Mouse (Mus musculus): Measurements from ENCODE around the gene Steap3. TPM values are rescaled to one million over a fixed set of nuclear protein-coding genes. Genes with fewer than 3 reads are reported as not detected.

The Steap3 gene
- total and polyA plus RNA-seq, 2 experiments, result 7.5 to 33.3 TPM

- no peak for DNase-seq (ENCODE audit: extremely low read depth, low read depth, low spot score)
- TF ChIP-seq POLR2A (IDR thresholded peaks at IDR 0.05; ENCODE audit: extremely low read depth, insufficient read depth, low read length), result no peak
- TF ChIP-seq CTCF (IDR thresholded peaks at IDR 0.05; ENCODE audit: low read depth, low read length), result no peak
- no peaks in the 10 kb centered on the region for H3K79me2 ChIP-seq (ENCODE audit: control insufficient read depth, insufficient read depth, low read length)
- 83% methylated on average over 4 of the region's 4 CpGs for WGBS
- H3K36me3 ChIP-seq (ENCODE audit: control insufficient read depth, insufficient read depth, low read length), result no peaks in the 10 kb centered on the region
- no peaks in the 10 kb centered on the region for H3K27me3 ChIP-seq (ENCODE audit: control insufficient read depth, insufficient read depth, low read length)
- H3K4me1 ChIP-seq (ENCODE audit: control insufficient read depth, insufficient read depth, low read length), result no peaks in the 10 kb centered on the region
- no peak overlapping the region for H3K4me3 ChIP-seq (ENCODE audit: insufficient read depth, low read depth, low read length)
- no peak overlapping the region for H3K9ac ChIP-seq (ENCODE audit: low read depth, low read length)
- H3K27ac ChIP-seq (replicated peaks; ENCODE audit: insufficient read depth, low read depth, low read length), result no peak overlapping the region
Observed at GRCm38 (mm10) chr1:120168016-120168415, 104.5 kb downstream of the Steap3 start.

- Histone ChIP-seq H3K36me3 (ENCODE audit: control insufficient read depth, insufficient read depth, low read length) (no peaks in the 10 kb centered on the region), H3K79me2 (ENCODE audit: control insufficient read depth, insufficient read depth, low read length) (no peaks in the 10 kb centered on the region), H3K27me3 (ENCODE audit: control insufficient read depth, insufficient read depth, low read length) (no peaks in the 10 kb centered on the region), H3K27ac (replicated peaks; ENCODE audit: insufficient read depth, low read depth, low read length) (no peak overlapping the region), H3K9ac (ENCODE audit: low read depth, low read length) (no peak overlapping the region), H3K4me3 (ENCODE audit: insufficient read depth, low read depth, low read length) (no peak overlapping the region), H3K4me1 (ENCODE audit: control insufficient read depth, insufficient read depth, low read length) (no peaks in the 10 kb centered on the region)
- 73% methylated on average over 1 of the region's 1 CpGs for WGBS
- no peak for DNase-seq (ENCODE audit: extremely low read depth, low read depth, low spot score)
- TF ChIP-seq CTCF (IDR thresholded peaks at IDR 0.05; ENCODE audit: low read depth, low read length), result no peak
- TF ChIP-seq POLR2A (IDR thresholded peaks at IDR 0.05; ENCODE audit: extremely low read depth, insufficient read depth, low read length), result no peak
Observed at GRCm38 (mm10) chr1:120162616-120163015, 109.9 kb downstream of the Steap3 start.

- TF ChIP-seq CTCF (IDR thresholded peaks at IDR 0.05; ENCODE audit: low read depth, low read length) (no peak), POLR2A (IDR thresholded peaks at IDR 0.05; ENCODE audit: extremely low read depth, insufficient read depth, low read length) (no peak)
- no peak overlapping the region for H3K9ac ChIP-seq (ENCODE audit: low read depth, low read length)
- WGBS, result 79% methylated on average over 5 of the region's 5 CpGs
- no peak overlapping the region for H3K4me3 ChIP-seq (ENCODE audit: insufficient read depth, low read depth, low read length)
- H3K27ac ChIP-seq (replicated peaks; ENCODE audit: insufficient read depth, low read depth, low read length), result no peak overlapping the region
- H3K4me1 ChIP-seq (ENCODE audit: control insufficient read depth, insufficient read depth, low read length), result no peaks in the 10 kb centered on the region
- no peaks in the 10 kb centered on the region for H3K36me3 ChIP-seq (ENCODE audit: control insufficient read depth, insufficient read depth, low read length)
- peak; percentile 34 for DNase-seq (ENCODE audit: extremely low read depth, low read depth, low spot score)
- H3K27me3 ChIP-seq (ENCODE audit: control insufficient read depth, insufficient read depth, low read length), result no peaks in the 10 kb centered on the region
- no peaks in the 10 kb centered on the region for H3K79me2 ChIP-seq (ENCODE audit: control insufficient read depth, insufficient read depth, low read length)
Observed at GRCm38 (mm10) chr1:120161502-120161901, 111.0 kb downstream of the Steap3 start.

GRCm38 (mm10) chr1:120158474-120159127 is 113.9 kb downstream of the Steap3 start:
- Histone ChIP-seq H3K4me3 (ENCODE audit: insufficient read depth, low read depth, low read length) (no peak overlapping the region), H3K36me3 (ENCODE audit: control insufficient read depth, insufficient read depth, low read length) (no peaks in the 10 kb centered on the region), H3K79me2 (ENCODE audit: control insufficient read depth, insufficient read depth, low read length) (no peaks in the 10 kb centered on the region), H3K27ac (replicated peaks; ENCODE audit: insufficient read depth, low read depth, low read length) (no peak overlapping the region), H3K4me1 (ENCODE audit: control insufficient read depth, insufficient read depth, low read length) (no peaks in the 10 kb centered on the region), H3K27me3 (ENCODE audit: control insufficient read depth, insufficient read depth, low read length) (no peaks in the 10 kb centered on the region), H3K9ac (ENCODE audit: low read depth, low read length) (no peak overlapping the region)
- TF ChIP-seq POLR2A (IDR thresholded peaks at IDR 0.05; ENCODE audit: extremely low read depth, insufficient read depth, low read length) (no peak), CTCF (IDR thresholded peaks at IDR 0.05; ENCODE audit: low read depth, low read length) (no peak)
- 86% methylated on average over 9 of the region's 9 CpGs for WGBS
- no peak for DNase-seq (ENCODE audit: extremely low read depth, low read depth, low spot score)

- 21% methylated on average over 1 of the region's 1 CpGs for WGBS
- Histone ChIP-seq H3K9ac (ENCODE audit: low read depth, low read length) (no peak overlapping the region), H3K27me3 (ENCODE audit: control insufficient read depth, insufficient read depth, low read length) (no peaks in the 10 kb centered on the region), H3K36me3 (ENCODE audit: control insufficient read depth, insufficient read depth, low read length) (no peaks in the 10 kb centered on the region), H3K27ac (replicated peaks; ENCODE audit: insufficient read depth, low read depth, low read length) (no peak overlapping the region), H3K4me1 (ENCODE audit: control insufficient read depth, insufficient read depth, low read length) (no peaks in the 10 kb centered on the region), H3K4me3 (ENCODE audit: insufficient read depth, low read depth, low read length) (no peak overlapping the region), H3K79me2 (ENCODE audit: control insufficient read depth, insufficient read depth, low read length) (no peaks in the 10 kb centered on the region)
- peak; percentile 32 for DNase-seq (ENCODE audit: extremely low read depth, low read depth, low spot score)
- TF ChIP-seq CTCF (IDR thresholded peaks at IDR 0.05; ENCODE audit: low read depth, low read length) (peak; percentile 77), POLR2A (IDR thresholded peaks at IDR 0.05; ENCODE audit: extremely low read depth, insufficient read depth, low read length) (no peak)
Observed at GRCm38 (mm10) chr1:120155325-120155724, 117.2 kb downstream of the Steap3 start.

GRCm38 (mm10) chr1:120154232-120154631 is 118.3 kb downstream of the Steap3 start:
- Histone ChIP-seq H3K27me3 (ENCODE audit: control insufficient read depth, insufficient read depth, low read length) (no peaks in the 10 kb centered on the region), H3K27ac (replicated peaks; ENCODE audit: insufficient read depth, low read depth, low read length) (no peak overlapping the region), H3K4me1 (ENCODE audit: control insufficient read depth, insufficient read depth, low read length) (no peaks in the 10 kb centered on the region), H3K4me3 (ENCODE audit: insufficient read depth, low read depth, low read length) (no peak overlapping the region), H3K79me2 (ENCODE audit: control insufficient read depth, insufficient read depth, low read length) (no peaks in the 10 kb centered on the region), H3K36me3 (ENCODE audit: control insufficient read depth, insufficient read depth, low read length) (no peaks in the 10 kb centered on the region), H3K9ac (ENCODE audit: low read depth, low read length) (no peak overlapping the region)
- TF ChIP-seq CTCF (IDR thresholded peaks at IDR 0.05; ENCODE audit: low read depth, low read length) (peak; percentile 57), POLR2A (IDR thresholded peaks at IDR 0.05; ENCODE audit: extremely low read depth, insufficient read depth, low read length) (no peak)
- peak; percentile 34 for DNase-seq (ENCODE audit: extremely low read depth, low read depth, low spot score)

Measured in liver, adult 2 months (tissue).